Mouse (Mus musculus): Measurements from ENCODE around the gene Mrfap1. TPM values are rescaled to one million over a fixed set of nuclear protein-coding genes. Genes with fewer than 3 reads are reported as not detected.

The Mrfap1 gene
- total and polyA plus RNA-seq, 3 experiments: 211 to 317 (median 312) TPM

DNA sequence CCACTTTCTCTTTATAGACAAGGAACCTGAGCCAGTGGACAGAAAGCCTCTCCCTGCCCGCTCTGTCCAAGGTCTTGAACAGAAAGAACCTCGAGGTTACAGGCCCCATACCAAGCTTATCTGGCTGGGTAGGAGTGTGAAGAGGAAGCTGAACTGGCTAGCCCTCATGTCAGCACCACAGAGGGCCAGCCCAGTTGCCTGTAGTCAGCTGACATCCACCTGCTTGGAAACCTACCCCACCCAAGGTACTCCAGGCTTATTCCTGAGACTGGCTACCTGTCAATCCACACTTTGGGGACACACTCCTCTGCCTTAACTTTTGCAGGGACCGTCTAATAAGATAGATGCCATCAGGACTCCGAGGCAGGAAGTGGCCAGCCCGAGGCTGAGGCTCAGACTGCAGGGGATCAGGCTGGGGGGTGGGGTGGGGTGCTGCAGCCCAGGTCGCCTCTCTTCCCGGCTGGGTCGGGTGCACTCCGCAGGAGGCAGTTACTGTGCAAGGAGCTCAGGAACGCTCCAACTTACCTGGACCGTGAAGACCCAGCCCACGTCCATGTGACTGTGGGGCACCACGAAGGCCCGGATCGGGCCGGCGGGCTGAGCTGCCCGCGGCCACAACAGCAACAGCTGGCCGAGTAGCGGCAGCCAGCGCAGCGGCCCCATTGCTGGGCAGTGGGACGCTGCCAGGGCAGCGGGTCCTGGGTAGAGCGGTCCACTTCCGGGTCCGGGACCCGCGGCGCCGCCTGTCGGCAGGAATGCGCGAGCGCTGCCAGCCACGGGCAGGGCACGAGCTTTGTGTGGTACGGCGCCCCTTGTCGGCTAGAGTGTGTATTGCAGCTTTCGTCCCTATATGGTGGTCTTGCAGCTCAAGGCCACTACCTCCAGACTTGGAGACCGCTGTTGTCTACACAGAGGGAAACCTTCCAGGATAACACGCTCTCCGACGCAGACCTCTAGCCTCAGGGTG, 33.6 kb upstream of the Mrfap1 start, which contains the start of gene Man2b2:
Gene Man2b2 (minus strand): TSS at position 741 of the 967 bp plus-strand sequence.
- dilution Hi-C loops (cut with MboI; ENCODE audit: extremely low pct_ligation_motif_present, extremely low pct_unique_long_range_greater_than_20kb, low sequenced_read_pairs) (no loop called here), in situ Hi-C loops (cut with MboI; ENCODE audit: low pct_ligation_motif_present, low pct_unique_long_range_greater_than_20kb, low sequenced_read_pairs) (loop anchor here (5.0 kb wide), 1 partner anchor 87 kb away; no protein-coding TSS in a partner anchor)
- peaks cover 33 to 41% of the 10 kb centered on the region in 2 experiments for H3K36me3 ChIP-seq (replicated peaks in 1 of 2; ENCODE audit: control insufficient read depth in 1 of 2, insufficient read depth in 1 of 2, low read length in 1 of 2)
- H3K4me1 ChIP-seq (ENCODE audit: control insufficient read depth in 1 of 2, insufficient read depth in 2 of 2): peaks cover 6 to 20% of the 10 kb centered on the region in 2 experiments
- H3K9ac ChIP-seq (ENCODE audit: insufficient read depth, low read depth): peak within 1 kb of the TSS; percentile 75
- H3K4me2 ChIP-seq (ENCODE audit: insufficient read depth, low read depth, poor library complexity, severe bottlenecking): peak within 1 kb of the TSS; percentile 75
- DNase-seq (ENCODE audit: extremely low read depth): peak; percentile 86
- H3K4me3 ChIP-seq (replicated peaks in 1 of 3; ENCODE audit: low read depth in 2 of 3, low read length in 2 of 3, poor library complexity in 1 of 3): peak within 1 kb of the TSS; percentile 80 to 90 (median 88)
- peaks cover 37% of the 10 kb centered on the region for H3K27me3 ChIP-seq (replicated peaks)
- H3K79me2 ChIP-seq (replicated peaks; ENCODE audit: control insufficient read depth, extremely low read depth, insufficient read depth, poor library complexity, severe bottlenecking): no peaks in the 10 kb centered on the region
- peak within 1 kb of the TSS; percentile 2; the same call in 1 of the 2 replicates for H3K27ac ChIP-seq (ENCODE audit: insufficient read depth, low read depth)
- H3K9me3 ChIP-seq (replicated peaks; ENCODE audit: low read length): peaks cover under 1% of the 10 kb centered on the region
- TF ChIP-seq BHLHE40 (IDR thresholded peaks at IDR 0.05; ENCODE audit: low read depth, low read length) (peak; percentile 79), KAT2A (IDR thresholded peaks at IDR 0.05; ENCODE audit: insufficient replicate concordance, low read length) (0 out of 2 replicates have a peak, but pooled peaks have one; percentile 28), TBP (conservative IDR thresholded peaks at IDR 0.05; ENCODE audit: low read depth, low read length) (no peak), CHD2 (IDR thresholded peaks at IDR 0.05; ENCODE audit: low read length) (no peak), JUND (conservative IDR thresholded peaks at IDR 0.05; ENCODE audit: low read depth, low read length) (no peak), MEF2A (IDR thresholded peaks at IDR 0.05; ENCODE audit: borderline replicate concordance, low read depth, low read length) (peak; percentile 41; the same call in 1 of the 2 replicates), IRF4 (IDR thresholded peaks at IDR 0.05; ENCODE audit: low read depth, low read length) (peak; percentile 58; the same call in 1 of the 2 replicates), PAX5 (IDR thresholded peaks at IDR 0.05; ENCODE audit: low read length) (no peak), NRF1 (IDR thresholded peaks at IDR 0.05; ENCODE audit: low read depth, low read length) (peak; percentile 48; the same call in 1 of the 2 replicates), GABPA (IDR thresholded peaks at IDR 0.05; ENCODE audit: insufficient replicate concordance, low read depth, low read length) (no peak), TCF12 (IDR thresholded peaks at IDR 0.05; ENCODE audit: low read depth, low read length) (peak; percentile 74), ZC3H11A (IDR thresholded peaks at IDR 0.05; ENCODE audit: low read depth, low read length) (no peak), POLR2A (IDR thresholded peaks at IDR 0.05; ENCODE audit: low read depth, low read length) (peak; percentile 74), MAFK (IDR thresholded peaks at IDR 0.05; ENCODE audit: insufficient replicate concordance, low read length) (no peak), RAD21 (IDR thresholded peaks at IDR 0.05; ENCODE audit: low read depth, low read length) (peak; percentile 52), ZMIZ1 (IDR thresholded peaks at IDR 0.05; ENCODE audit: low read depth, low read length) (no peak), POLR2AphosphoS2 (IDR thresholded peaks at IDR 0.05; ENCODE audit: low read depth, low read length) (no peak), SMC3 (IDR thresholded peaks at IDR 0.05; ENCODE audit: low read depth, low read length) (peak; percentile 69), USF2 (conservative IDR thresholded peaks at IDR 0.05; ENCODE audit: low read depth, low read length) (no peak), MYC (IDR thresholded peaks at IDR 0.05; ENCODE audit: low read depth, low read length) (peak; percentile 75; the same call in 1 of the 2 replicates), ETS1 (conservative IDR thresholded peaks at IDR 0.05; ENCODE audit: low read depth, low read length) (0 out of 2 replicates have a peak, but pooled peaks have one; percentile 14), UBTF (IDR thresholded peaks at IDR 0.05; ENCODE audit: low read depth, low read length) (no peak; the same call in 1 of the 2 replicates), NELFE (IDR thresholded peaks at IDR 0.05; ENCODE audit: low read depth, low read length) (peak; percentile 93), CHD1 (IDR thresholded peaks at IDR 0.05; ENCODE audit: low read depth, low read length) (no peak), ZNF384 (IDR thresholded peaks at IDR 0.05; ENCODE audit: low read depth, low read length) (no peak), MAX (IDR thresholded peaks at IDR 0.05; ENCODE audit: low read length) (peak; percentile 70; the same call in 1 of the 2 replicates), E2F4 (IDR thresholded peaks at IDR 0.05; ENCODE audit: insufficient replicate concordance, low read depth, low read length) (no peak), MXI1 (IDR thresholded peaks at IDR 0.05; ENCODE audit: low read depth, low read length) (peak; percentile 79; the same call in 1 of the 2 replicates), MAZ (IDR thresholded peaks at IDR 0.05; ENCODE audit: low read depth, low read length) (no peak), HCFC1 (IDR thresholded peaks at IDR 0.05; ENCODE audit: low read depth, low read length) (peak; percentile 79), SIN3A (IDR thresholded peaks at IDR 0.05; ENCODE audit: low read length) (peak; percentile 90), ZKSCAN1 (IDR thresholded peaks at IDR 0.05; ENCODE audit: borderline replicate concordance, low read depth, low read length) (no peak), RCOR1 (conservative IDR thresholded peaks at IDR 0.05; ENCODE audit: low read depth, low read length) (no peak), EP300 (IDR thresholded peaks at IDR 0.05; ENCODE audit: low read length) (no peak; the same call in 1 of the 2 replicates), USF1 (IDR thresholded peaks at IDR 0.05; ENCODE audit: low read depth, low read length) (no peak), JUN (IDR thresholded peaks at IDR 0.05; ENCODE audit: insufficient read depth, low read depth, low read length) (no peak), ELF1 (IDR thresholded peaks at IDR 0.05; ENCODE audit: low read depth, low read length) (peak; percentile 100)

Data from CH12.LX (cell line).